In genomic region chr3:88953246-88953645, GRCm38 (mm10) we compare ENCODE assay signal across 1 mouse cellular context.
TF ChIP-seq lines count a peak whose summit lies in the region.

No protein-coding gene starts in this region.

TF ChIP-seq in myocyte, 11 proteins besides CTCF, POLR2A, EP300 and RAD21 (continued from another document):
- TF ChIP-seq MYOD1 (IDR thresholded peaks at IDR 0.05; ENCODE audit: control insufficient read depth in 1 of 3, insufficient read length in 2 of 3, low read depth in 2 of 3) = no peak
- no peak for TF ChIP-seq POLR2AphosphoS2 (IDR thresholded peaks at IDR 0.05; ENCODE audit: insufficient read length, low read depth)
